Mouse (Mus musculus): ENCODE data around the gene Wsb2. TPM values are rescaled to one million over a fixed set of nuclear protein-coding genes. Genes with fewer than 3 reads are reported as not detected.
"Not testable (repeated sequence)": the region's sequence is repeated elsewhere in the genome, so short reads cannot be mapped to it uniquely, and the experiment has no call there.

Gene Wsb2
- total and polyA plus RNA-seq, 2 experiments from 2014 or later: 336 to 494 TPM

- no peaks in the 10 kb centered on the region for H3K9me3 ChIP-seq (ENCODE audit: low read length)
- no peak overlapping the region for H3K4me2 ChIP-seq (ENCODE audit: low read depth, low read length, poor library complexity, severe bottlenecking)
- no peaks in the 10 kb centered on the region for H3K4me1 ChIP-seq (ENCODE audit: insufficient read depth, low read length)
- TF ChIP-seq CTCF (IDR thresholded peaks at IDR 0.05): no peak
- H3K27ac ChIP-seq (ENCODE audit: low read depth, low read length): no peak overlapping the region
- H3K9ac ChIP-seq (replicated peaks; ENCODE audit: low read length, poor library complexity, severe bottlenecking): no peak overlapping the region
- 92% methylated on average over 6 of the region's 6 CpGs for WGBS
- H3K4me3 ChIP-seq (ENCODE audit: low read depth, low read length): no peak overlapping the region
- H3K27me3 ChIP-seq (ENCODE audit: insufficient read depth, low read length): no peaks in the 10 kb centered on the region
- ATAC-seq (ENCODE audit: low FRiP score) (no peak), DNase-seq (ENCODE audit: low spot score) (no peak)
- no peaks in the 10 kb centered on the region for H3K36me3 ChIP-seq (ENCODE audit: insufficient read depth, low read length)
These were observed 17.0 kb upstream of the Wsb2 start for GRCm38 (mm10) chr5:117340081-117340480.

GRCm38 (mm10) chr5:117341896-117342295, 15.2 kb upstream of the Wsb2 start:
- no peak for ATAC-seq (ENCODE audit: low FRiP score)
- Histone ChIP-seq H3K4me1 (ENCODE audit: insufficient read depth, low read length) (no peaks in the 10 kb centered on the region), H3K9ac (replicated peaks; ENCODE audit: low read length, poor library complexity, severe bottlenecking) (no peak overlapping the region), H3K9me3 (ENCODE audit: low read length) (no peaks in the 10 kb centered on the region), H3K27me3 (ENCODE audit: insufficient read depth, low read length) (no peaks in the 10 kb centered on the region), H3K4me3 (ENCODE audit: low read depth, low read length) (no peak overlapping the region), H3K36me3 (ENCODE audit: insufficient read depth, low read length) (no peaks in the 10 kb centered on the region), H3K4me2 (ENCODE audit: low read depth, low read length, poor library complexity, severe bottlenecking) (no peak overlapping the region), H3K27ac (ENCODE audit: low read depth, low read length) (no peak overlapping the region)
- whole genome bisulfite sequencing: 88% methylated on average over 6 of the region's 6 CpGs
- no peak for DNase-seq (ENCODE audit: low spot score)
- TF ChIP-seq CTCF (IDR thresholded peaks at IDR 0.05): no peak

GRCm38 (mm10) chr5:117344496-117344895, 12.6 kb upstream of the Wsb2 start:
- not testable (repeated sequence) for H3K4me2 ChIP-seq (ENCODE audit: low read depth, low read length, poor library complexity, severe bottlenecking); H3K4me1 ChIP-seq (ENCODE audit: insufficient read depth, low read length); H3K9ac ChIP-seq (replicated peaks; ENCODE audit: low read length, poor library complexity, severe bottlenecking); H3K27ac ChIP-seq (ENCODE audit: low read depth, low read length); H3K4me3 ChIP-seq (ENCODE audit: low read depth, low read length); ATAC-seq (ENCODE audit: low FRiP score); H3K9me3 ChIP-seq (ENCODE audit: low read length); H3K36me3 ChIP-seq (ENCODE audit: insufficient read depth, low read length); DNase-seq (ENCODE audit: low spot score); H3K27me3 ChIP-seq (ENCODE audit: insufficient read depth, low read length)
- 0 out of 2 replicates have a peak, but pooled peaks have one; percentile 11 for TF ChIP-seq CTCF (IDR thresholded peaks at IDR 0.05)
- WGBS: 90% methylated on average over 5 of the region's 5 CpGs

GRCm38 (mm10) chr5:117345432-117345976, 11.6 kb upstream of the Wsb2 start:
- DNase-seq (ENCODE audit: low spot score): no peak
- ATAC-seq (ENCODE audit: low FRiP score): no peak
- no peak overlapping the region for H3K4me3 ChIP-seq (ENCODE audit: low read depth, low read length)
- H3K9ac ChIP-seq (replicated peaks; ENCODE audit: low read length, poor library complexity, severe bottlenecking): no peak overlapping the region
- H3K4me1 ChIP-seq (ENCODE audit: insufficient read depth, low read length): no peaks in the 10 kb centered on the region
- WGBS: 84% methylated on average over 5 of the region's 5 CpGs
- H3K27me3 ChIP-seq (ENCODE audit: insufficient read depth, low read length): no peaks in the 10 kb centered on the region
- TF ChIP-seq CTCF (IDR thresholded peaks at IDR 0.05): no peak
- no peak overlapping the region for H3K27ac ChIP-seq (ENCODE audit: low read depth, low read length)
- H3K4me2 ChIP-seq (ENCODE audit: low read depth, low read length, poor library complexity, severe bottlenecking): no peak overlapping the region
- no peaks in the 10 kb centered on the region for H3K36me3 ChIP-seq (ENCODE audit: insufficient read depth, low read length)
- no peaks in the 10 kb centered on the region for H3K9me3 ChIP-seq (ENCODE audit: low read length)

- H3K9ac ChIP-seq (replicated peaks; ENCODE audit: low read length, poor library complexity, severe bottlenecking): no peak overlapping the region
- no peaks in the 10 kb centered on the region for H3K27me3 ChIP-seq (ENCODE audit: insufficient read depth, low read length)
- no peak overlapping the region for H3K27ac ChIP-seq (ENCODE audit: low read depth, low read length)
- H3K36me3 ChIP-seq (ENCODE audit: insufficient read depth, low read length): no peaks in the 10 kb centered on the region
- H3K4me3 ChIP-seq (ENCODE audit: low read depth, low read length): no peak overlapping the region
- ATAC-seq (ENCODE audit: low FRiP score) (no peak), DNase-seq (ENCODE audit: low spot score) (no peak)
- no peak for TF ChIP-seq CTCF (IDR thresholded peaks at IDR 0.05)
- H3K4me1 ChIP-seq (ENCODE audit: insufficient read depth, low read length): no peaks in the 10 kb centered on the region
- WGBS: 57% methylated on average over 3 of the region's 3 CpGs
- H3K9me3 ChIP-seq (ENCODE audit: low read length): no peaks in the 10 kb centered on the region
- no peak overlapping the region for H3K4me2 ChIP-seq (ENCODE audit: low read depth, low read length, poor library complexity, severe bottlenecking)
These were observed 10.8 kb upstream of the Wsb2 start for GRCm38 (mm10) chr5:117346281-117346680.

- no peaks in the 10 kb centered on the region for H3K27me3 ChIP-seq (ENCODE audit: insufficient read depth, low read length)
- no peak overlapping the region for H3K4me3 ChIP-seq (ENCODE audit: low read depth, low read length)
- H3K4me1 ChIP-seq (ENCODE audit: insufficient read depth, low read length): no peaks in the 10 kb centered on the region
- H3K27ac ChIP-seq (ENCODE audit: low read depth, low read length): no peak overlapping the region
- ATAC-seq (ENCODE audit: low FRiP score): no peak
- H3K36me3 ChIP-seq (ENCODE audit: insufficient read depth, low read length): no peaks in the 10 kb centered on the region
- H3K4me2 ChIP-seq (ENCODE audit: low read depth, low read length, poor library complexity, severe bottlenecking): no peak overlapping the region
- no peak overlapping the region for H3K9ac ChIP-seq (replicated peaks; ENCODE audit: low read length, poor library complexity, severe bottlenecking)
- 77% methylated on average over 5 of the region's 5 CpGs for WGBS
- no peaks in the 10 kb centered on the region for H3K9me3 ChIP-seq (ENCODE audit: low read length)
- no peak for TF ChIP-seq CTCF (IDR thresholded peaks at IDR 0.05)
- no peak for DNase-seq (ENCODE audit: low spot score)
These were observed 10.1 kb upstream of the Wsb2 start for GRCm38 (mm10) chr5:117347011-117347410.

Data from midbrain, postnatal 0 days (tissue).